Mouse (Mus musculus): Measurements from ENCODE around the gene Gprc5d.

Gprc5d gene

GRCm38 (mm10) chr6:135068221-135068620, 49.9 kb downstream of the Gprc5d start:
- DNase-seq (ENCODE audit: low spot score): no peak

- DNase-seq (ENCODE audit: low spot score): no peak
These were observed 51.2 kb downstream of the Gprc5d start for GRCm38 (mm10) chr6:135066795-135067445.

- no peak for DNase-seq (ENCODE audit: low spot score)
These were observed 52.7 kb downstream of the Gprc5d start, which contains the start of gene Gprc5a for GRCm38 (mm10) chr6:135065236-135065957. Gene Gprc5a (plus strand): TSS chr6:135065651.

- DNase-seq (ENCODE audit: low spot score): no peak
These were observed 53.5 kb downstream of the Gprc5d start for GRCm38 (mm10) chr6:135064621-135065020.

DNA sequence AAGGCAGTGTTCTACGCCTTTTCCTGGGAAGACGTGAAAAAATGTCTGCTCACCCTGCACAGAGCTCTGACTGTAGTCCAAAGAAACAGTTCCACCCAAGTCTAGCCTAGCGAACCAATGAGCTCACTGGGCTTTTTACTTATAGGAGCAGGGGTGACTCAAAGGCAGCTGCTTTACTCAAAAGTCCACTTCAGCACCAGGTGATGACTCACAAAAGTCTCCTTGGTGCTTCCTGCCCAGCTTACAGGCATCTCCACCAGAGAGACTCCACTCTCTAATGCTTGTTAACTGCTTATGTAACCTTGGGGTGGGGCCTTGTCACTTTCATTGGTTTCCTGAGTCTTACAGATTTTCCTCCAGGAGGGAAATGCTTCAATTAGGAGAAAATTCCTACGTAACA, 57.4 kb downstream of the Gprc5d start:
- DNase-seq (ENCODE audit: low spot score): no peak
